Mouse (Mus musculus): ENCODE results near the gene Fam155a. TPM values are rescaled to one million over a fixed set of nuclear protein-coding genes. Genes with fewer than 3 reads are reported as not detected.
"Not testable (repeated sequence)": the region's sequence is repeated elsewhere in the genome, so short reads cannot be mapped to it uniquely, and the experiment has no call there.

The Fam155a gene
- total RNA-seq (2021) = not detected
- long read RNA-seq, experiment 1 = 0 reads
- long read RNA-seq, experiment 2 = 0 reads

GRCm38 (mm10) chr8:9770999-9771605 lies at the start of gene Fam155a:
Fam155a (minus strand) TSS chr8:9771161.
- intact Hi-C loops (cut with DNase I) = no loop called here
- DNase-seq = no peak

- no peak for DNase-seq
- intact Hi-C loops (cut with DNase I) = no loop called here
These were observed 42.4 kb upstream of the Fam155a start for GRCm38 (mm10) chr8:9813273-9813946.

- no peak for DNase-seq
These were observed 40.1 kb upstream of the Fam155a start for GRCm38 (mm10) chr8:9810955-9811530.

GRCm38 (mm10) chr8:9808596-9808995 lies 37.6 kb upstream of the Fam155a start:
- intact Hi-C loops (cut with DNase I) = no loop called here
- DNase-seq = no peak

More at GRCm38 (mm10) chr8:9810955-9811530, 40.1 kb upstream of the Fam155a start:
- intact Hi-C loops (cut with DNase I) = no loop called here

- intact Hi-C loops (cut with DNase I) = no loop called here
- no peak for DNase-seq
These were observed 34.7 kb upstream of the Fam155a start for GRCm38 (mm10) chr8:9805676-9806075.

GRCm38 (mm10) chr8:9800346-9800745 lies 29.4 kb upstream of the Fam155a start:
- intact Hi-C loops (cut with DNase I); DNase-seq: not testable (repeated sequence)

GRCm38 (mm10) chr8:9799923-9800322 lies 29.0 kb upstream of the Fam155a start:
- no peak for DNase-seq
- intact Hi-C loops (cut with DNase I) = no loop called here

- intact Hi-C loops (cut with DNase I) = no loop called here
- DNase-seq = no peak
These were observed 26.6 kb upstream of the Fam155a start for GRCm38 (mm10) chr8:9797514-9797913.

GRCm38 (mm10) chr8:9795724-9796123 lies 24.8 kb upstream of the Fam155a start:
- intact Hi-C loops (cut with DNase I) = no loop called here
- no peak for DNase-seq

GRCm38 (mm10) chr8:9793351-9793750 lies 22.4 kb upstream of the Fam155a start:
- DNase-seq = no peak
- intact Hi-C loops (cut with DNase I) = no loop called here

- intact Hi-C loops (cut with DNase I) = no loop called here
- DNase-seq = no peak
These were observed 9.4 kb upstream of the Fam155a start for GRCm38 (mm10) chr8:9780332-9780731.

- DNase-seq = no peak
- intact Hi-C loops (cut with DNase I) = no loop called here
These were observed 7.2 kb upstream of the Fam155a start for GRCm38 (mm10) chr8:9778148-9778547.

GRCm38 (mm10) chr8:9776818-9777217 lies 5.9 kb upstream of the Fam155a start:
- DNase-seq = no peak
- intact Hi-C loops (cut with DNase I) = no loop called here

- intact Hi-C loops (cut with DNase I) = no loop called here
- DNase-seq = no peak
These were observed 1.5 kb upstream of the Fam155a start for GRCm38 (mm10) chr8:9772519-9772840.

GRCm38 (mm10) chr8:9771606-9772518 lies 901 bp upstream of the Fam155a start:
- DNase-seq = no peak
- intact Hi-C loops (cut with DNase I) = no loop called here

GRCm38 (mm10) chr8:9770261-9770998 lies 531 bp downstream of the Fam155a start:
- intact Hi-C loops (cut with DNase I) = no loop called here
- no peak for DNase-seq

GRCm38 (mm10) chr8:9769061-9769460 lies 1.9 kb downstream of the Fam155a start:
- peak in 1 of 2 experiments; percentile 21 for DNase-seq
- intact Hi-C loops (cut with DNase I) = no loop called here

GRCm38 (mm10) chr8:9735169-9735568 lies 35.8 kb downstream of the Fam155a start:
- intact Hi-C loops (cut with DNase I) = no loop called here
- no peak for DNase-seq

GRCm38 (mm10) chr8:9709791-9710190 lies 61.2 kb downstream of the Fam155a start:
- intact Hi-C loops (cut with DNase I) = no loop called here
- DNase-seq = no peak

- no peak for DNase-seq
- intact Hi-C loops (cut with DNase I) = no loop called here
These were observed 63.5 kb downstream of the Fam155a start for GRCm38 (mm10) chr8:9707433-9707832.

Measured in gastrocnemius, postnatal 36 days (tissue).